Mouse (Mus musculus) c-Kit-negative CD71-positive TER-119-positive erythroid progenitor cells, embryonic 14.5 days (primary cell): ENCODE results near the gene Klhdc4.

Experiments
- DNase-seq: peaks from one replicate; pipeline ENCODE4 v3.0.0-alpha.2; 2013; ENCODE audit warnings: low read depth, low spot score

The Klhdc4 gene

DNA sequence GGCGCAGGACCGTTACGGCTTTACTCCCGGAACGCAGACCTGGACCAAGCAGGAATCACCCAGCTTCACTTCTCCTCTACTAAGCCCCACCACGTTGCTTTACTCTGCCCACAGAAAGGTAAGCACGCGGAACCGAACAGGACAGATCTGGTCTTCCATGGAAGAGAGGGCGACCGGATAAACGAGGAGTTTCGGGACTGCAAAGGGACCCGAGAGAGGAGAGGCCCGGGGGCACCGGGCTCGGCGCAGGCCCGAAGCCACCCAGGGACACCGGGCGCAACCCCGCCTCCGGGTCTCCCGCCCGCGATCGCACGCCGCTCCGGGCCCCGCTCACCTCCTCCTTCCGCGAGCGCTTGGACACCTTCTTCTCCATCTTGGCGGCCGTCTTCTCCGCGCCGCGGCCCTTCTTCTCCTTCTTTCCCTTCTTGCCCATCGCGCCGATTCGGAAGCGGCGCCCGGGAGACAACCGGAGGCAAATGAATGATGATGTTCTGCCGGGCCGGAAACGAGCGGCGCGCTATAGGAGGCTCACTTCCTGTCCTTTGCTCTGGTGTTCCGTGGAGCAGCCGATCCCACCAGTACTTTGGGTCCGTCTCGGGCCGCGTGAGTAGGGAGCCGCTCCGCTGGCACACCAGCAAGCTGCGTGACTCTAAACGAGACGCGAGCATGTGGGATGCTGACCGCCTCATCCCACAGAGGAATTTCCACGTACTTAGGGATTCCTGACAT, at the start of gene Klhdc4:
Gene Klhdc4 (minus strand): TSS at position 522 of the 729 bp plus-strand sequence.
- DNase-seq, result peak; percentile 68

DNA sequence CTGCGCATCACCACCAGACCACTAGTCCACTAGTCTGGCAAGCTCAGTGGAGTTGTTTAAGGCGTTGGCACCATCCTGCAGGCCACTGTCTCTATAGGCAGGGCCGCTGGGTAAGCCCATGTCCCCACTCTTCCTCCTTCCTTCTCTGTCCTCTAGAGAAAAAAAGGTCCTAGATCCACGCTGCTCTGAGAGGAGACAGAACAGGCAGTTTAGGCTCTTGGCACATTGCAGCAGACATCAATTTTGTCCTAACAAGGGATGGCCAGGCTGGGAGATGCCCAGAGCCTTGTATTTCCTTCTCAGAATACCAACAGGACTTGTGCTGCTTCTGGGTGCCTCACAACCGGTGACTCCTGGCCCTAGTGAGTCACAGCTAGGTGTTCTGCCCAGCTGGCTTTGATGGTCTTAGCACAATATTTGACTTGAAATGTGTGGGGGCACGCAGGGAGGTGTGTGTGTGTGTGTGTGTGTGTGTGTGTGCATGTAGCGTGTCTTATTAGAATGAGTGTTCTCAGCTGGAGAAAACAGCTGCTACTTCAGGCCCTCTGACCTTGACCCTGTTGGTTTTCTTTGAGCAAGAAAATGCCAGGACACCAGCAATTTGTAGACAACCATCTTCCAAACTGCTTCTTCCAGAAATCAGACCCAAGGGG, 48.6 kb upstream of the Klhdc4 start:
- DNase-seq, result no peak

DNA sequence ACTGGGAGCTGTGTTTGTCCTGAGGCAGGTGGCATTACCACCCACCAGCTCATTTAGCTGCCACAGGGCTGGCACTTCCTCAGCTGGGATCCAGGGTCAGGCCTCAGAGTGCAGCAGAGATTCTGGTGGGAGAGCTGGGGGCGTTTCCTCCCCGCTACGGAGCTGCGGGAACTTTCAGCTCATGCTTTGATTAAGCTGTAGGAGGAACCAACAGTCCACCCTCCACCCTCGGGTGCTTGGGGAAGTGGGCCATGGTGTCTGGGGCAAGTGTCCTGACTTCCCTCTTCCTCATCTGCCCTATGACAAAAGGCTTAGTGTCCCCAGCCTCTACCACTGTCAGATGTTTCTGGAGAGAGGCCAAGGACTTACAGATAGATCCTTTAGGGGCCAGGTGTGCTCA, 47.8 kb upstream of the Klhdc4 start:
- DNase-seq, result no peak

DNA sequence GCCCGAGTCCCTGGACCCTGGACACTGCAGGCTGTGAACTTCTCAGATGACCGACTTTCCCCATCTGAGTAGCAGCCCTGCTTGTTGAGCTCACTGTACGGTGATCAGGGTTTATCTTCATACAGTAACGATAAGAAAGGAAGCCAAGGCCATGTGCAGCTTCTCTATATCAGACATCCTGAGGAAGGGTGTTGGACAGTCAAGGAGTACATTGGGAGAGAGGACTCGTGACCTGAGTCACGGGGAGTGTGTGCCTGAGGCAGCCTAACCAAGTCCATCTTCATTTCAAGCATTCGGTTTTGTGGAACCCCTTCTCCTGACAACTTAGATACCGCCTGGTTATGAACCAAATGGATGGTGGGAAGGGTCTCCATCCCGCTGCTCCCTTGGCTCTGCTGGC, 46.1 kb upstream of the Klhdc4 start:
- DNase-seq, result no peak

DNA sequence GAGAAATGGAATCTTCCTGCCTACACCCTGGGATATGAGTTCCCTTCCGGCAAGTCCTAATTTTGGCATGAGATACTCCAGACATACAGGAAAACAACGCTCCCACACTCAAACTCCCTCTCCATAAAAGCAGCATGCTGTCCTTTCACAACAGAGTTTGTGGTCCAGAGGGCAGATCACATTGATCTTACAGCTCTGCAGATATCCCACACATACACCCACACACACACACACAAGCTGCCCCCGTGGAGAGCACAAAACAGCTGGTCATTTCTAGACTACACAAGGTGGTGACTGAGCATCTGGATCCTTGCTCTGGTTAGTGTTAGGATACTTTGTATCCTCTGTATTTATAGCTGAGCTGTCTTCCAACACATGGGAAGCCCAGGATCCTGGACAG, 45.7 kb upstream of the Klhdc4 start:
- no peak for DNase-seq

DNA sequence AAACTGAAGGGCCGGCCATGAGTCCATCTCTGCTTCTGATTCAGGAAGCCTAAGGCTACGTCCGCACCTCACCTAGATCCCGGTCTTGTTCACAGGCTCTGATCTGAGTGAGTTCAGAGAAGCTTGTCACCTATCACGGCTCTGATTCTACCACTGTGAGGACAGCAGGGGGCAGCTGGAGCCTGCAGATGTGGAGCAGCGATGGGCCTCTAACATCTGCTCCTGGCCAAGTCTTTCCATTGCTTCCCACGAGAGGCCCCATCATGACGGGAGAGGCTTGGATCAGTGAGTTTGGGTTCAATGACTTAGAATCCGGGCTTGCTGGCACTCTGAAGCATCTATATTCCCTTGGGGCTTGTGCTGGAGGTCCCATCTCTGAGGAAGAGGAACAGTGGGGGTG, 44.7 kb upstream of the Klhdc4 start:
- peak; percentile 44 for DNase-seq

DNA sequence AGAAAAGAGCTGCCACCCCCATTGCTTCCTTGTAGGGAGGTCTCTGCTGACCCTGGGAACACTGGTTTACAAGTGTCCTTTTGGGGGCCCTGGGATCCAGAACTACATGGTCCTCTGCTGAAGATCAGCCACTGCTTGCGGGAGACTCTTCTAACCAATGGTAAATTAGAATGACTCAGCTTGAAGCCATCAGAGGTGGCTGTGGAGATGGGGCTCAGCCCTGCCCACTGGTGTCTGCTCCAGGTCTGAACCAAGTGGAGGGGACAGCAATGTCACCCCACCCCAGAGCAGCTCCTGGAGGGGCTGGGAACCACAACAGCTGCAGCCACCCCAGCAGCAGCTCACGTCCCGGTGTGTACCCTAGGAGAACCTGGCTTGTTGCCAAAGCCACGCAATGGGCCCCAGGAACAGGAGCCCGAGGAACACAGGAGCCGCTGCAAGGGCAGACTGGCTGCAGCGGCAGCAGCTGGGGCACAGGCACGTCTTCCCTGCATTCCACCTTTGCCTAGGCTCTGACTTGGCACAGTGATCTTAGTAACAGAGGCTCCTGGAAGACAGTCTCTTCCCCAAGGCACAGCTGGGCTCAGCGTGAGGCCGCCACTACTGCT, 42.6 kb upstream of the Klhdc4 start:
- DNase-seq, result no peak

DNA sequence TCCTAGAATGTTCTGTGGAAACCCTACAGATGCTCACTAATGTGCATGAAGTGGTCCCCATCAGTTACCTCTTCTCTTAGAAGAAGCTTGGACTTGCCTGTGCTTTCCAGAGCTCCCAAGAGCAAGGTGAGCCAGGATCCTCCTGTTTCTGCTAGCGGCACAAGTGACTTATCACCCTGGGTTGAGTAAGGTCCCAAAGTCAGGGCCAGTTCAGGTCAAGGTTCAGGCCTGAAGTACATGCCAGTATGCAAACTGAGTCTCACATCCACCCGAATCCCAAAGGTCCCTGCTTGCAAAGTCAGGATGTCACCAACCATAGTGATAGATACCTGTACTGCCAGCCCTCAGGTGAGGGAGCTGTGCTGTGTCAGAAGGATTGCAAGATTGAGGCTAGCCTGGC, 40.8 kb upstream of the Klhdc4 start:
- DNase-seq, result no peak

DNA sequence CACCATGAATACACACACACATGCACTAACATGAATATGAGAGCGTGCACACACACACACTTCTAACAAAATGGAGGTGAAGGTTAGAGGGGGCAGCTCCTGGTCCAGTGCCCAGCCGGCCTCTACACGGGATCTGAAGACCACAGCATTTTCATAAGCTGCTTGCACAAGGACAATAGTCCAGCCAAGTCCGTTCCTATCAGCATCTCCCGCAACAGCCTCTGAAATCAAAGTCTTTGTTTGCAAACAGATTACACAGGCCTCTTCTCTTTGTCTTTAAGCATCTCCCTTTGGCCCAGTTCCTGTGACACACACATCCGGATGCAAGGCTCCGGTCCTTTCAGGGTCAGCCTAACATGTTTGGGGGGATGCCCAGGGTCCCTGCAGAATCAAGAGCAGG, 39.5 kb upstream of the Klhdc4 start:
- DNase-seq, result no peak

DNA sequence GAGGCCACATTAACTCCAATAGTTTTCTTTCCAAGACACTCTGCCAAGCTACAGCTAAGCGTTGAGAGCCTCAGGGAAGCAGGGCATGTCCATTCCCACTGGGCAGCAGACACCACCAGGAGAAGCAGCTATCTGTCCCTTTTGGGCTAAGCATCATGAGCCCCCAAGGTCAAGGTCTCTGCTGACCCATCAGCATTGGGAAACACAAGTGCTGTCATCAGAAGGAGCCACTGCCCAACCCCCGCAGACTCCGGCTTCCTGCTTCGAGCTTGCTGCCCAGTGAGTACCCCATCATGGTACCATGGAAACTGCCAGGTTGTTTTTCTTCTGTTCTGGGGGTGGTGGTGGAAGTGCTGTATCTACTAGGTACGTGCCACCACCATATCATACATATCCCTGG, 38.8 kb upstream of the Klhdc4 start:
- no peak for DNase-seq

DNA sequence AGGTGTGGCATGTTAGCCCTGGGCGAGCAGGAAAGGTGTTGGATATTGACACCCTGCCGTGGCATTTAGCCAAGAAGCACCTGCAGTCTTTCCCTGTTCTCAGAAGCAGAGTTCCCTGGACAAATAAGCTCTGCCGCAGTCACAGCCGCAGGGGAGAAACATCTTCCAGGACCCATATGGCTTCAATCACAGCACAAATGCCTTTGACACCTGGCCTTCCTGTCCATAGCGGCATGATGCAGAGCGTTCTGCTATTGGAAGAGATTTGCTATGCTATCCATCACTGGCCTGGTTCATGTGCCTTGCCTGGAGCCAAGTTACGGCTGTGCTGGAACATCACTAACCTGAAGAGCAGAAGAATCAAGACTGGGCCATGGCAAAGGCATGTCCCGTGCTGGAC, 36.0 kb upstream of the Klhdc4 start:
- DNase-seq, result no peak

DNA sequence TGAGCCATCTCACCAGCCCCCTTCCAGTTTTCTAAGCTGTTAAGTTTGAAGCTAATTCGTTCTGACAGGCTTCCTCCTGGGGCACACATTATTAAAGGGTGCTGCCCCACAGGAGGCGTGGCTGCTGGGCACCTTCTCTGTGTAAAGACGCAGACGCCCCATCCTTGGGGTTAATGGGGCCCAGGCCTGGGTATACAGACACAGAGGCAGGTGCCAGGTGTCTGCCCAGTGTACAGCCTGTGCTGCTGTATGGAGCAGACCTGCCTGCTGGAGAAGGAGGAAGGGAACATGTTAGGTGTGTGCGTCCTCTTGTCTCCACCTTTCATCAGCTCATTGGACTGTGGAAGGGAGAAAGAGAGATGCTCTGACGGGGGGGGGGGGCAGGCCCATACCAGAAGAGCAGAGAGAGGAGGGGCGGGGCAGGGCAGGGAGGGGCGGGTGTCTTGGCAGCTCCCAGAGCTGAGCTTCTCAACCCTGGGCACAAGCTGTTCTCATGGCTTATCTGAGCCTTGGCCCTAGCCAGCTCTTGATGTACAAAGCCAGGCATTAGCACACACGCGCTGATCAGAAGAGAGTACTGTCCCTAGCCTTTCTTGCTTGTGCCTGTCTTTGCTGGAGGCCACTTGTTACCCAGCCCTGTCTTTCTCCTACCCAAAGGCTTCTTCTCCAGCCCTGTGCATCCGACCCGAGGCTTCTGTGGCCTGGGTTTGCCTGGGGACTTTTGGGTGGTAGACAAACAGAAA, 32.6 kb upstream of the Klhdc4 start:
- peak; percentile 49 for DNase-seq

DNA sequence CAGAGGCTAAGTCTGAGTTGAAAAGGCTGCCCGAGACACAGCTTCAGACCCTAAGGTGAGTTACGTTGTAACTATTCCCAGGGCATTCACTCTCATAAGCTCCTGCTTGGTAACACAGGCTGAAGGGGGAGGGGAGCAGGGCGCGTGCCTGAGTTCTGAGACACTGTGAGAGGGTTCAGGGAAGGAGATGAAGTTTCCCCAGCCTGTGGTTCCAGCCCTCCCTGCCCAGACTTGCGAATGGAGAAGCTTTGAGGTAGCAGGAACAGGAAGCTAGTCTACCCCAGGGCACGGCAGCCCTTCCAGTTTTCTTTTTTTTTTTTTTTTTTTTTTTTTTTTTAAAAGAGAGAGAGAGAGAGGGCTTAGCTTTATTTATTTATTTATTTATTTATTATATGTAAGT, 31.9 kb upstream of the Klhdc4 start:
- DNase-seq, result no peak

DNA sequence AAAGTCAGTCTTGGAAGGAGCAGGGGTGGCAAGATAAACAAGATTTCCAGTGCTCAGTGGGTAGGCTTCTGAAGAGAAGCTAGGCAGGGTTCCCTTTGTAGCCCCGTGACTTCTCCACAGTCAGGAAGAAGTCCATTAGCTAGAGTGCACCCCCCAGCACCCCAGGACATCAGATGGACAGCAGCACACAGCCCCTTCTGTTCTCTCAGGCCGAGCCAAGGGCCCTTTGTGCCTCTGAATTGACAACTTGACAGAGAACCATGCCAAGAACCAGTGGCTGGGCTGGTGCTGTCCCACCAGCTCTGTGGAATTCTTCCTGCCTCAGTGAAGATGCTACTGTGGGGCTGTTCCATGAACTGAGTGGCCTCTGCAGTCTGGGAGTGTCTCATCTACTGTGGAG, 28.4 kb upstream of the Klhdc4 start:
- DNase-seq, result no peak

DNA sequence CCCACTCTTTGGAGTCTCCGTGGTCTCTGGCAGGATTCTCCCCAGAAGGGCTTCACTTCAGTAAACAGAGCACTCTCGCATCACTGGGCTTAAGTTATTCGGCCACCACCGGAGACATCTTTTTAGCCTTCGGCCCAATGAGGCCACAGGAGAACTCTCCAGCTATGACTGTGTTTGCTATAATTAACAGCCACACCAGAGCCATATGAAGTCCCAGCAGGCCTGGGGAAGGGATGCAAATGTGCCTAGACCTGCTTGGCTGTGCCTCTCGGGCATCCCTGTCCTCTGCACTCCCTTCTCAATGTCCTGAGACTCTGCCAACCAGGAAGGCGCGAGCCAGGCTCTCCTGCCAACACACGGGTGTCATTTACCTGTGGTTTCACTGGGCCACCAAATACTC, 28.0 kb upstream of the Klhdc4 start:
- DNase-seq, result no peak

DNA sequence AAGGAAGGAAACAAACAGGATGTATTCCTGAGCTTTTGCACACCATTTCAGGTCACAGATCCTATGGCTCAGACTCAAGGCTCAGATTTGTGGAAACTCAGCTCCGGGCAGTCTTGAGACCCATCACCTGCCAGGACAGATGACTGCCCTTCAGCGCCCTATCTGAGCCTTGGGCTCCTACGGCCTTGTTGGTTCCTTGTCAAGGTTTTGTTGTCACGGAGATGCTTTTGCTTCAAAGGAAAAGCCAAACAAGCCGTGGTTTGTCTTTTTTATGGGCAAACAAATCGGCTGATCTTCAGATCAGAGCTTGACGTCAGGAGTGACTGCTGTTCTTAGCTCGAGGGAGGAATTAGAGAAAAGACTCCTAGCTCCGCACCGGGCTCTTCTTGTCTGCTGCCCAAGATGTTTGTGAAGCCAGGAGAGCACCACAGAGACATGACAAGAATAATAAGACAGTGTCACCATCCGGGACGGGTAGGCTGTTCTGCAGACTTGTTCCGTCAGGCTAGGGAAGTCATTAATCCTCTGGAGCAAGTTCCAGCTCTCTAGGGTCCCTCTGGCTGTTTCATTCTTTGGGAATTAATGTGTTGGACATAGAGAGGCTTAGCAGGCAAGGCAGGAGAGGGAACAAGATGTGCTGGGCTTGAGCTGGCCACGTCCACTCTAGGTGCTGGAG, 26.8 kb upstream of the Klhdc4 start:
- no peak for DNase-seq

DNA sequence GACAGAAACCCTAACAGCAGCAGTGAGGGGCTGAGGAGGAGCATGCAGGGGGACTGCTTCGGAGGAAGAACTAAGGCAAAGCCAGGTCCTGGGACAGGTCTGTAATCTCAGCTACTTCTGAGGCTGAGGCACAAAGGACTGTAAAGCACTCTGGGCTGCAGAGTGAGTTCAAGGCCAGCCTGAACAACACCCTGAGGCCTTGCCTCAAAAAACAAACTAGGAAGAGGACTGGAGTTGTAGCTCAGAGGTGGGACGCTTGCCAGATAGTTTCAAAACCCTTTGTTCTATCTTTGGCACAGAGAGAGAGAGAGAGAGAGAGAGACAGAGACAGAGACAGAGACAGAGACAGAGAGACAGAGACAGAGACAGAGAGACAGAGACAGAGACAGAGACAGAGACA, 24.2 kb upstream of the Klhdc4 start:
- DNase-seq, result no peak

DNA sequence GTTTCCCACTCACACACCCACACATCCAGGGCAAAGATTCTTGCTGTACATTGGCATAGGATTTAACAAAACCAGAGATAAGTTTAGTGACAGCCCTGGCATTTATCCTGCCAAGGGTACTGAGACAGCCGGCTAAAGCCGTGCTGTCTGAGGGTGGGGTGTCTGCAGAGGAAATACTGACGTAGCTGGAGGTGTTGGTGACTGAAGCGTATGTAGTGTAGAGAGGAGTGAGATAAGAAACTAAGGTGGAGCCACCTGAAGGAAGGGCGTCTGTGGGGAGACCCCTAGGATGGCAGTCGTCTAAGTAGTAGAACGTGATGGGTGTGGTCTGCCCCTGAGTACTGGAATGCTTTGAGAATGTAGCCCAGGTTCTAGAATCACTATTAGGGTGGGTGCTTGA, 23.1 kb upstream of the Klhdc4 start:
- no peak for DNase-seq

DNA sequence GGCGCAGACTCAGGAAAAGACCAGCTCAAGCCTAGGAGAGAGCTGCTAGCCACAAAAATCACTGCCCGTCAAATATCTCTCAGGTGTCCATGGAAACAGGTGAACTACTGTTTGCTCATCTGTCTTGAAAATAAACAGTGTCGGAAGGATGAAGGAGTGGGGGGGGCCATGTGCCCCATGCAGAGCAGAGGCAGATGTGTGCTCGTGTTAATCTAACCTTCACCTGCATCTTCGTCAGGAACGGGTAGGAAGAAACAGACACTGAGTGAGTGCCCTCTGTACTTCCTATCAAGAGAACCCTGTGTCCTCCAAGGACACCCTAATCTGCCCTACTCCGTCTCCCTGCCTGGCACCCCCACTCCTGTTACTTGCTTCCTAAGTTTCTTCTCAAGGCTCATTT, 22.3 kb upstream of the Klhdc4 start:
- DNase-seq, result no peak

DNA sequence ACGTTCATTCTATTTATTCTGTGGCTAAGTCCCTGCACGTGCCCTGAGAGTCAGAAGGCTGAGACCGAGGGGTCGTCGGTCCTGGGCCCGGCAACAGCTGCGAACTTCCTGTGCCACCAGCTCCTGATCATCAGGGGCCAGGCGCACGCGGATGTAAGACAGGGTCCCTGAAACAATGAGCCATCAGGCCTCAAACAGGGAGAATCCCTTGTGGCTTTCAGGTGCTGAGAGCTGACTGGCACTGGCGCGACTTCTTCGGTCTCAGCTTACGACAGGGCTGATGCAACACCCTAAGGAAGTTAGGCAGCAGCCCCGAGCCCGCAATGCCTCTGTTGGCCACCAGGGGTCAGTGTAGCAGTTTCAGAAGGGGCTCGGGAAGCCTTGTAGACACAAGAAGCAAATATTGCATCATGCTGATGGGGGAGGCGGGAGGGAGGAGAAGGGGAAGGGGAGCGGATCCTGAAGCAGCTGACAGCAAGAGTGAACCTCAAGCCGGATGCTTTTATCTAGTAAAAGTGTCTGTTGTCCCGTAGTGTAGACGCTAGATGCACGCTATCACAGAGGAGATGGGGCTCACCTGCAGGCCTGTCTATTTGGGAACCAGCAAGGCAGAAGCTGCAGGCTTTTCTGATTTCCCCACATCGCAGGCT, 21.6 kb upstream of the Klhdc4 start:
- peak; percentile 98 for DNase-seq

DNA sequence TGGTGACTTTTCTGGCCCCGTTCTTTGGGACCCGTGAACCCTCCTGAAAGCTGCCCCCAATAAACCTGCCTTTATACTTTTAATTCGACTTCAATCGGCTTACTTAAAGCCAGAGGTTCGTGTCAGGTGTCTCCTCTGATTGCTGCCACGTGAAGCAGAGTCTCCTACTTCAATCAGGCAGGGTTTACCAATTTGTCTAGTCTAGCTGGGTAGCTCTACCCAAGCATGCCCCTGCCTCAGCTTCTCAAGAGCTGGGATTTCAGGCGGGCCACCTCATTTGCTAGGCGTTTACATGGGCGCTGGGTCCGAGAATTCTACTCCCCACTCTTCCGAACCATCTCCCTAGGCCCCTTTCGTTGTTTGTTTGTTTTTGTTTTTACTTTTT, 21.1 kb upstream of the Klhdc4 start:
- DNase-seq, result no peak
